Mouse (Mus musculus): ENCODE results near the gene Dppa3. TPM values are rescaled to one million over a fixed set of nuclear protein-coding genes. Genes with fewer than 3 reads are reported as not detected.

The Dppa3 gene
- total and polyA plus RNA-seq, 3 experiments, result not detected

DNA sequence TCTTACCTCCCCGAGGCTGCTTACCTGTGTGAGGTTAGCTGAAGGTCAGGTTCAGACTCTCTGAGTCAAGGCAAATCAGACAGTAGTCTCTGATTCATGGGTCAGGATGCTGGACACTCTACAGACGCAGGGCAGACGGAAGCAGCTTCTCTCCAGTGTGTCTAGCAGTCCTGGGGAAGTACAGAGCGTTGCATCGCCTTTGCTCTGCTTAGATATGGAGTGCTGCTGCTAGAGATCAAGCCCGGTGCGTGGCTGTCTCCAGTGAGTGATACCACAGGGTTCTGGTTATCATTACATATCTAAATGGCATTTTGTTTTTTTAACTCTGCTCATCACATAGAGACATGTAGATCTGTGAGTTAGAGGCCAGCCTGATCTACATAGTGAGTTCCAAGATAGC lies 29.6 kb upstream of the Dppa3 start:
- H3K27ac ChIP-seq (ENCODE audit: control insufficient read depth, low read depth, low read length), result no peak overlapping the region
- TF ChIP-seq MXI1 (IDR thresholded peaks at IDR 0.05; ENCODE audit: low read depth, low read length) (no peak), RAD21 (IDR thresholded peaks at IDR 0.05; ENCODE audit: low read depth, low read length) (no peak), NELFE (IDR thresholded peaks at IDR 0.05; ENCODE audit: low read depth, low read length) (no peak), ZKSCAN1 (IDR thresholded peaks at IDR 0.05; ENCODE audit: low read depth, low read length) (no peak), BHLHE40 (IDR thresholded peaks at IDR 0.05; ENCODE audit: borderline replicate concordance, low read depth, low read length) (no peak), EP300 (IDR thresholded peaks at IDR 0.05; ENCODE audit: low read depth in 1 of 2, low read length in 2 of 2) (peak in 1 of 2 experiments; percentile 33; a peak in 1 of 4 replicates), UBTF (IDR thresholded peaks at IDR 0.05; ENCODE audit: borderline replicate concordance, insufficient read depth, low read depth, low read length) (no peak), MAX (IDR thresholded peaks at IDR 0.05; ENCODE audit: low read length) (no peak), ELF1 (IDR thresholded peaks at IDR 0.05; ENCODE audit: low read depth, low read length) (no peak), TCF12 (IDR thresholded peaks at IDR 0.05; ENCODE audit: low read depth, low read length) (peak; percentile 25; the same call in 1 of the 2 replicates), SIN3A (IDR thresholded peaks at IDR 0.05; ENCODE audit: low read length) (no peak)
- H3K79me2 ChIP-seq (ENCODE audit: control insufficient read depth, insufficient read depth, low read length, poor library complexity), result no peaks in the 10 kb centered on the region
- no peak overlapping the region for H3K4me3 ChIP-seq (ENCODE audit: control insufficient read depth in 1 of 2, insufficient read depth in 1 of 2, low read depth in 2 of 2, low read length in 2 of 2)
- peaks cover 2 to 4% of the 10 kb centered on the region in 2 experiments; a peak in 1 of 4 replicates for H3K36me3 ChIP-seq (ENCODE audit: control insufficient read depth in 1 of 2, insufficient read depth in 2 of 2, low read length in 2 of 2)
- H3K4me1 ChIP-seq (ENCODE audit: control insufficient read depth in 1 of 2, insufficient read depth in 2 of 2, low read length in 2 of 2), result peaks cover 0 to 5% of the 10 kb centered on the region in 2 experiments; a peak in 2 of 4 replicates
- H3K9me3 ChIP-seq (replicated peaks; ENCODE audit: insufficient read depth, low read length), result no peaks in the 10 kb centered on the region
- no peaks in the 10 kb centered on the region for H3K27me3 ChIP-seq (ENCODE audit: control insufficient read depth in 1 of 2, insufficient read depth in 2 of 2, low read length in 2 of 2)
- no peak overlapping the region for H3K9ac ChIP-seq (ENCODE audit: control insufficient read depth, low read depth, low read length, poor library complexity, severe bottlenecking)
- DNase-seq (ENCODE audit: low read depth, low spot score), result no peak

DNA sequence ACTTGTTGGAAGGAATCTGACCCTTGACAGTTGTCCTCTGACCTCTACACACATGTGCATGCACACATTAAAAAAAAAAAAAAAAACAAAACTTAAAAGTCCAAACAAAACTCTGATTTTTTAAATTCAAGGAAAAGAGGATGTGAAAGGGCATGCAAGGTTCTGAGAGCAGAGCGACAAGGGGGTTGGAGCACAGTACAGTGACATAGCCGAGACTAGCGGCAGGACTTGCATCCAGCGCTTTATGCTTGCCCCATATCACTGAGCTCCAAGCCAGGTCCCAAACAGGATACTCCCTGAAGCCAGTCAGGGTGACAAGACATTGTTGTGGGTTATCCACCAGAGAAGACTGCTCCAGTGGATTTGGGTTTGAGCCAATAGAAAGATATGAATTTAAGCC lies 28.2 kb upstream of the Dppa3 start:
- Histone ChIP-seq H3K9me3 (replicated peaks; ENCODE audit: insufficient read depth, low read length) (no peaks in the 10 kb centered on the region), H3K36me3 (ENCODE audit: control insufficient read depth in 1 of 2, insufficient read depth in 2 of 2, low read length in 2 of 2) (peaks cover 2 to 4% of the 10 kb centered on the region in 2 experiments; a peak in 1 of 4 replicates), H3K27ac (ENCODE audit: control insufficient read depth, low read depth, low read length) (no peak overlapping the region), H3K27me3 (ENCODE audit: control insufficient read depth in 1 of 2, insufficient read depth in 2 of 2, low read length in 2 of 2) (no peaks in the 10 kb centered on the region), H3K9ac (ENCODE audit: control insufficient read depth, low read depth, low read length, poor library complexity, severe bottlenecking) (no peak overlapping the region), H3K79me2 (ENCODE audit: control insufficient read depth, insufficient read depth, low read length, poor library complexity) (no peaks in the 10 kb centered on the region; the same call in 1 of the 2 replicates), H3K4me1 (ENCODE audit: control insufficient read depth in 1 of 2, insufficient read depth in 2 of 2, low read length in 2 of 2) (peaks cover 0 to 5% of the 10 kb centered on the region in 2 experiments; a peak in 2 of 4 replicates), H3K4me3 (ENCODE audit: control insufficient read depth in 1 of 2, insufficient read depth in 1 of 2, low read depth in 2 of 2, low read length in 2 of 2) (no peak overlapping the region)
- no peak for DNase-seq (ENCODE audit: low read depth, low spot score)
- TF ChIP-seq ZKSCAN1 (IDR thresholded peaks at IDR 0.05; ENCODE audit: low read depth, low read length) (no peak), NELFE (IDR thresholded peaks at IDR 0.05; ENCODE audit: low read depth, low read length) (no peak), POLR2AphosphoS2 (IDR thresholded peaks at IDR 0.05; ENCODE audit: low read length) (no peak), TAL1 (IDR thresholded peaks at IDR 0.05; ENCODE audit: low read length) (no peak), RCOR1 (IDR thresholded peaks at IDR 0.05; ENCODE audit: low read depth, low read length) (no peak)

DNA sequence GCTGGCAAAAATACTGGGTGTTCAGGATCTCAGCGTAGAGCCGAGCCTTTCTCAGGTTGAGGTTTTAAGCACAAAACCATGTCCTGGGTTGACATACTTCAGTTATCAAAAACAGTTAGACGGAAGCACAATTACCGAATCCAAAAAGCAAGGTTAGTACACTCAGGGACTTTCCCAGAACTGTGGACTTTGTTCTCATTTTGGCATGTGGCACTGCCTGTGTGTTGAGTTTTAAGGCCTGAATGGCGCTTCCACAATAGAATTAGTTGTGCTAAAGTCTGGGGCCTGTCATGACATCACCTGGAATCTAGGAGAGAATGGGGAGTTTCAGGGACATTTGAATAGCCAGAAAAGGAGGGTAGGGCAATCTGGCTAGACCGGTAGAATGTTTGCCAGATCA lies 27.8 kb upstream of the Dppa3 start:
- H3K9ac ChIP-seq (ENCODE audit: control insufficient read depth, low read depth, low read length, poor library complexity, severe bottlenecking), result no peak overlapping the region
- H3K36me3 ChIP-seq (ENCODE audit: control insufficient read depth in 1 of 2, insufficient read depth in 2 of 2, low read length in 2 of 2), result peaks cover 2 to 4% of the 10 kb centered on the region in 2 experiments; a peak in 1 of 4 replicates
- H3K79me2 ChIP-seq (ENCODE audit: control insufficient read depth, insufficient read depth, low read length, poor library complexity), result no peaks in the 10 kb centered on the region; the same call in 1 of the 2 replicates
- H3K27me3 ChIP-seq (ENCODE audit: control insufficient read depth in 1 of 2, insufficient read depth in 2 of 2, low read length in 2 of 2), result no peaks in the 10 kb centered on the region
- DNase-seq (ENCODE audit: low read depth, low spot score), result no peak
- H3K4me3 ChIP-seq (ENCODE audit: control insufficient read depth in 1 of 2, insufficient read depth in 1 of 2, low read depth in 2 of 2, low read length in 2 of 2), result no peak overlapping the region
- peaks cover 0 to 5% of the 10 kb centered on the region in 2 experiments; a peak in 2 of 4 replicates for H3K4me1 ChIP-seq (ENCODE audit: control insufficient read depth in 1 of 2, insufficient read depth in 2 of 2, low read length in 2 of 2)
- no peaks in the 10 kb centered on the region for H3K9me3 ChIP-seq (replicated peaks; ENCODE audit: insufficient read depth, low read length)
- TF ChIP-seq ZKSCAN1 (IDR thresholded peaks at IDR 0.05; ENCODE audit: low read depth, low read length) (no peak), POLR2A (IDR thresholded peaks at IDR 0.05; ENCODE audit: control insufficient read depth in 1 of 2, insufficient read depth in 1 of 2, low read depth in 1 of 2, low read length in 2 of 2, poor library complexity in 1 of 2) (no peak)
- no peak overlapping the region for H3K27ac ChIP-seq (ENCODE audit: control insufficient read depth, low read depth, low read length)
